Mouse (Mus musculus) heart, embryonic 15.5 days (tissue): ENCODE measurements at regions not wholly inside any gene's neighbourhood (a gene's known extent, or its start where the extent isn't known, plus 50 kb on each side); places are given as distances from the start of the nearest gene placed in this dataset.
A peak's percentile ranks its signal among the peaks of the same experiment; 100 is the strongest.

ENCODE experiments used
- ATAC-seq: fragments of 200-750 bp; cut with Nextera tagmentation; replicated peaks from 2 replicates; pipeline ENCODE4 v1.8.0; 2017; ENCODE audit warnings: low read depth, moderate TSS enrichment; ENCODE audit not compliant: insufficient number of reproducible peaks, insufficient read depth, low FRiP score
- H3K27ac ChIP-seq: fragments of 300-500 bp; sonication (generic); 2 replicates; pipeline ENCODE4 v1.5.1; 2015; ENCODE audit warnings: mild to moderate bottlenecking, inconsistent platforms
- H3K27me3 ChIP-seq: fragments of 300-500 bp; sonication (generic); 2 replicates; pipeline ENCODE4 v1.6.1; 2015; ENCODE audit warnings: inconsistent platforms
- H3K36me3 ChIP-seq: fragments of 300-500 bp; sonication (generic); 2 replicates; pipeline ENCODE4 v1.6.1; 2015; ENCODE audit warnings: mild to moderate bottlenecking, inconsistent platforms
- H3K4me1 ChIP-seq: fragments of 300-500 bp; sonication (generic); replicated peaks from 2 replicates; pipeline ENCODE4 v1.6.1; 2015; ENCODE audit warnings: inconsistent platforms
- H3K4me2 ChIP-seq: fragments of 300-500 bp; sonication (generic); 2 replicates; pipeline ENCODE4 v1.6.1; 2015; ENCODE audit warnings: inconsistent platforms, mild to moderate bottlenecking, moderate library complexity
- H3K4me3 ChIP-seq: fragments of 300-500 bp; sonication (generic); 2 replicates; pipeline ENCODE4 v1.5.1; 2015; ENCODE audit warnings: mild to moderate bottlenecking, inconsistent platforms
- H3K9ac ChIP-seq: fragments of 300-500 bp; sonication (generic); 2 replicates; pipeline ENCODE4 v1.6.1; 2015; ENCODE audit warnings: mild to moderate bottlenecking, inconsistent platforms
- H3K9me3 ChIP-seq: fragments of 300-500 bp; sonication (generic); replicated peaks from 2 replicates; pipeline ENCODE4 v1.6.1; 2016; ENCODE audit warnings: inconsistent platforms
- WGBS: fragments of 180-500 bp; shearing (Covaris S2); methylation state at CpG from one replicate; pipeline ENCODE4 v1.1.7; 2015; ENCODE audit warnings: mixed read lengths; 5-methylcytosine and 5-hydroxymethylcytosine counted together

DNA sequence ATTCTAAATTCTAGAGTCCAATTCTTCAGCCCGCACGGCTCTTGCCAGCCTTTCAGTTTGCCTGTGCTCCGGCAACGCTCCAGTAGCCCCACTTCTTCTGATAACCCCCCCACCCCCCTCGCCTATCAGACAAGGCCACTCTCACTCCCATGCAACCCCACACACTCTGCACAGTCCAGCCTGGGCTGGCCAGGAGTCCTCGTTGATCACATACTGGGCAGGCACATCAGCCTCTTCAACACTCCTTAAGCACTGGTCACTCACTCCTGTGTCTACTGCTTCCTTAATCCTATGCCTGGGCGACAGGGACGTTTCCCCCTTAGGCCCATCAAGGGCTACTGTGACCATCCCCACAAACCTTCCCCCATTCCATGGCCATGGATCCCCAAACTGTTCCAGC, 95.4 kb upstream of the Tom1l1 start:
- H3K27me3 ChIP-seq, result no peaks in the 10 kb centered on the region
- no peak overlapping the region for H3K9ac ChIP-seq
- no peaks in the 10 kb centered on the region for H3K4me1 ChIP-seq
- no peak overlapping the region for H3K4me3 ChIP-seq
- H3K36me3 ChIP-seq, result no peaks in the 10 kb centered on the region
- H3K4me2 ChIP-seq, result peak overlapping the region; percentile 30
- WGBS, result 43% methylated on average over 8 of the region's 8 CpGs
- H3K9me3 ChIP-seq, result no peaks in the 10 kb centered on the region
- no peak overlapping the region for H3K27ac ChIP-seq
- ATAC-seq, result no peak

DNA sequence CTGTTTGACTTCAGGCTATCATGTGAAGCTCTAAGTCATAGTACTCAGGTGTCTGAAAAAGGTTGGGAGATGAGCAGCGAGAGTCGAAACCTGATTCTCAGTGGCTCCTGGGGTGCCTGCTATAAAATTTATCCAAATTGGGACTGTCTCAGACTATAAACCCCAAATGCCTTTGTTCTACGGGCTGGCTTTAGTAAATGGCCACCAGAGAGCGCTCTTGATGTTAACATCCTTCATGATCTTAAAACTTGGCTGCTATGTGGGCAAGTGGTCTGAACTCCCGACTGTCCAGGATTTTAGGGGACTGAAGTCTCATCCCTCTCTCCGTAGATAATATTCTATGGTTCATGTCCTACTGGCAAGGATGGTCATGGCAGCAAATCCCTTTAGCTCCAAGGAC, 94.8 kb upstream of the Tom1l1 start:
- no peak for ATAC-seq
- 41% methylated on average over 6 of the region's 6 CpGs for WGBS
- H3K9me3 ChIP-seq, result no peaks in the 10 kb centered on the region
- no peaks in the 10 kb centered on the region for H3K4me1 ChIP-seq
- H3K27me3 ChIP-seq, result no peaks in the 10 kb centered on the region
- H3K36me3 ChIP-seq, result no peaks in the 10 kb centered on the region
- H3K27ac ChIP-seq, result no peak overlapping the region
- H3K9ac ChIP-seq, result no peak overlapping the region
- H3K4me2 ChIP-seq, result peak overlapping the region; percentile 30
- no peak overlapping the region for H3K4me3 ChIP-seq

DNA sequence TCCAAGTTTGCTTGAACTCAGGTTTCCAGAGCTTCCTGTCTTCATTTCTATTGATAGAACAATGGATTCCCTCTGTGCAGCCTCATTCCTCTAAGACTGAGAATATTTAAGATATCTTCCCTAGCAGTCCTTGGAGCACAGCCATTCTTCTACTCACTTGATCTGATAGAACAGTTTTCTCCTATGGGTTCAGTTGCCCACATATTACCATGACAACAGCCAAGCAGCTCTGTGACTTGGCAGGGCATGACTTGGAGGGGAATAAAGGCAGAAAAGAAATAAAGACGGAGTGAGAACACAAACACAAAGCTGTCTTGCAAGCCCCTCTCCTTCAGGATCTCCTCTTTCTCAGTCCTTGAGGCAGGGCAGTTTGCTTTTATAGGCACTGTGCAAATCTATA, 87.6 kb upstream of the Tom1l1 start:
- no peaks in the 10 kb centered on the region for H3K27me3 ChIP-seq
- H3K4me1 ChIP-seq, result no peaks in the 10 kb centered on the region
- no peak overlapping the region for H3K27ac ChIP-seq
- ATAC-seq, result no peak
- 69% methylated on average over 1 of the region's 1 CpGs for WGBS
- H3K9ac ChIP-seq, result no peak overlapping the region
- no peak overlapping the region for H3K4me3 ChIP-seq
- no peaks in the 10 kb centered on the region for H3K9me3 ChIP-seq
- no peak overlapping the region for H3K4me2 ChIP-seq
- H3K36me3 ChIP-seq, result no peaks in the 10 kb centered on the region

DNA sequence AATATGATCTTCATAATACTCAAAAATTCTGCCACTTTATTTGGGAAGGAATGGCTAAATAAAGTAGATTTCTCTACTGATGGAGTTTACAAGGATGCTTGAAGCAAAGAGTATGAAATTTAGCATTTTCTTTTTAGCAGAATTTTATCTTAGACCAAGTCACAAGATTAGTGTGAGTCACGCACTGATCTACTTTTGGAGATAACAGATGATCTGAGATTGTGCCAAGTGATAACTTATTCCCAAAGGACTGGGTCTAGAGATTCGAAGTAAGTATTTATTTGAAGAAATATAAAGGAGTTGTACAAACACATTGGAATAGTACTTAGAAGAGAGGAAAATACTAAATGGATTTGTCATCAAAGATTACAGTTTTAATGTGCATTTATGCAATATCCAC, 67.8 kb upstream of the Tom1l1 start:
- H3K9ac ChIP-seq, result no peak overlapping the region
- H3K4me2 ChIP-seq, result no peak overlapping the region
- no peaks in the 10 kb centered on the region for H3K27me3 ChIP-seq
- 74% methylated on average over 2 of the region's 2 CpGs for WGBS
- no peaks in the 10 kb centered on the region for H3K9me3 ChIP-seq
- no peak overlapping the region for H3K4me3 ChIP-seq
- no peaks in the 10 kb centered on the region for H3K36me3 ChIP-seq
- ATAC-seq, result no peak
- no peak overlapping the region for H3K27ac ChIP-seq
- H3K4me1 ChIP-seq, result no peaks in the 10 kb centered on the region

DNA sequence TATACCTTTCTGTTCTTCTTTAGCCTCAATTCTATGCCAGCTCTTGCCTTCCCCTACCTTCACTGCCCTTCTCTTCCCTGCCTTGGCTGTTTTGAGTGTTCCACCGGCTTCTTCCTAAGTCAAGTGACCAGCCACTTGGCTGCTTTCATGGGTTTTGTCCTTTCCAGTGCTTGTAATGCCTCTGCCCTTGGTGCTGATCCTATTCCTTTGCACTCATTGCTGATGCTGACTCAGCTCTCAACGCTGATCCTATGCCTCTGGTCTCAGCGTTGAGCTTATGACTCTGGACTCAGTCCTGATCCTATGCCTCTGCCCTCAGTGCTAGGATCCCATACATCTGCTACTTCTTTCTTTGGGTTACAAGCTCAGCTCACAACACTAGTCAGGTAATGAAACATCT, 60.3 kb upstream of the Tom1l1 start:
- Histone ChIP-seq H3K9ac (no peak overlapping the region), H3K4me2 (no peak overlapping the region), H3K4me1 (no peaks in the 10 kb centered on the region), H3K27me3 (no peaks in the 10 kb centered on the region), H3K4me3 (no peak overlapping the region), H3K36me3 (no peaks in the 10 kb centered on the region), H3K27ac (no peak overlapping the region), H3K9me3 (no peaks in the 10 kb centered on the region)
- WGBS, result 60% methylated on average over 3 of the region's 3 CpGs
- ATAC-seq, result no peak

DNA sequence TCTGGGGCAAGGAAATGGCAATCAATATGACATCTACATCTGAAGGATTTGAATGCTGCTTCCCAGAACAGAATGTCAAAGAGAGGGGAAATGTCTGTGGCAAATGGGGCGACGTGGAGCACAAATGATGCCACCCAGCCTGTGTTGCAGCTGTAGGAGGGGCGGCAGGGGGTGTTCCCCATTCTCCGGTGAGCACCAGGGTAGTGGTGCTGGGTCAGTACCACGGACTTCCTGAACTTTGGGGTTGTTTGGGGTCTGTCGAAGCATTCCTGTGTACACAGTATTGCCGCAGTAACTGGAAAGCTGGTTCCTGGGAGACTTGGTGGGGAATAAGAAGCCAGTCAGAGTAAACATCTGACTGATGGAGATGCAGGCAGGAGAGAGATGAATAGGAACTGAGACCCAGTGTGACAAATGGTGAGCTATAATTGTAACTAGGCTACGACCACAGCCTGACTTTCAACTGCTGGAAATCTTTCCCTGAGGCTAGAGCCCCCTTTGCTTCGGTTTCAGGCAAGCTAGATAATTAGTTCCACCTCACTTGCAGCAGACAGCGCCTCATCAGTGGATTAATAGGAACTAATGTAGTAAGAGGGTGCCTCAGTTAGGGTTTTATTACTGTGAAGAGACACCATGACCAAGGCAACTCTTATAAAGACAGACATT, 53.9 kb upstream of the Tom1l1 start:
- Histone ChIP-seq H3K27ac (no peak overlapping the region), H3K9me3 (no peaks in the 10 kb centered on the region)
- 70% methylated on average over 10 of the region's 10 CpGs for WGBS

DNA sequence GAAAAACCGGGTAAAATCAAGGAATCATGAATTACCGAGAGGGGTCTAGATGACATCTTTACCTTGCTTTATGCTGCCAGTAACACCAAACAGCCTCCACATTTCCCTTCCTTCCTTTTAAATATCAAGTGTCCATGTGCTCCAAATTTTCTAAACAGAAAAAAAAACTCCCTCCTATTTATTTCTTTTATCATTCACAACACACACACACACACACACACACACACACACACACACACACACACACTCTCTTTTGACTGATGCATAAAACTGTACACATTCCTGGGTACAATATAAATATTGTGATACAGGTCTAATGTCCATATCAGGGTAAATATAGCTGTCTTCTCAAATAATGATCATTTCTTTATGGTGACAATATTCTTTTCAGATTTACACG, 51.3 kb upstream of the Tom1l1 start:
- no peaks in the 10 kb centered on the region for H3K4me1 ChIP-seq
- H3K36me3 ChIP-seq, result no peaks in the 10 kb centered on the region
- H3K9me3 ChIP-seq, result no peaks in the 10 kb centered on the region
- no peak overlapping the region for H3K27ac ChIP-seq
- no peak overlapping the region for H3K4me2 ChIP-seq
- 83% methylated on average over 3 of the region's 3 CpGs for WGBS
- ATAC-seq, result no peak
- no peaks in the 10 kb centered on the region for H3K27me3 ChIP-seq
- no peak overlapping the region for H3K9ac ChIP-seq
- H3K4me3 ChIP-seq, result no peak overlapping the region

More for the DNA sequence above, 53.9 kb upstream of the Tom1l1 start:
- Histone ChIP-seq H3K4me3 (no peak overlapping the region), H3K4me2 (no peak overlapping the region), H3K9ac (no peak overlapping the region), H3K36me3 (no peaks in the 10 kb centered on the region), H3K4me1 (no peaks in the 10 kb centered on the region), H3K27me3 (no peaks in the 10 kb centered on the region)
- ATAC-seq, result no peak

DNA sequence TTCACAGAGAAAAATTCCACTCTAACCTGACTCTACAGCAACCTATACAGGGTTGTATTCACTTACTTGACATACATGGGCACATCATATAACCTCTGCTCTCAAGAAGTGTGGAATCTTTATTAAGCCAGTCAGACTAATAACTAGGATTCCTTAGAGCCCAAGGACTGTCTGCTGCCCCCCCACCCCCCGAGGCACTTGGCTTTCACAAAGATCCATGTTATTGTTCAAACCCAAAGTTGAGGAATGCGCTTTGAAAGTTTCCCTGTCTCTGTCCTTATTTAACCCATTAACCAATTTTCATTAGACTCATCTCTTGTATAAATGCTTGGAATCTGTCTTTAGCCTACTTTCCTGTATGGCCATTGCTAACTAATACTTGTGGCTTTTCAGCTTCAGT, 50.6 kb upstream of the Tom1l1 start:
- Histone ChIP-seq H3K27me3 (no peaks in the 10 kb centered on the region), H3K9ac (no peak overlapping the region), H3K4me3 (no peak overlapping the region), H3K4me1 (no peaks in the 10 kb centered on the region), H3K9me3 (no peaks in the 10 kb centered on the region), H3K4me2 (no peak overlapping the region), H3K36me3 (no peaks in the 10 kb centered on the region), H3K27ac (no peak overlapping the region)
- ATAC-seq, result no peak
- 73% methylated on average over 2 of the region's 2 CpGs for WGBS
